Mouse (Mus musculus): ENCODE data around the gene Rngtt. TPM values are rescaled to one million over a fixed set of nuclear protein-coding genes. Genes with fewer than 3 reads are reported as not detected.
"Not testable (repeated sequence)": the region's sequence is repeated elsewhere in the genome, so short reads cannot be mapped to it uniquely, and the experiment has no call there.

Rngtt gene
- total and polyA plus RNA-seq, 3 experiments: 2.9 to 10.9 (median 8.9) TPM

GRCm38 (mm10) chr4:33441864-33442263, 131.8 kb downstream of the Rngtt start:
- Histone ChIP-seq H3K79me2 (replicated peaks; ENCODE audit: control insufficient read depth, insufficient read depth, low read length) (no peaks in the 10 kb centered on the region), H3K36me3 (ENCODE audit: control insufficient read depth, insufficient read depth, low read length) (no peaks in the 10 kb centered on the region), H3K9ac (ENCODE audit: low read depth, low read length) (no peak overlapping the region), H3K27ac (no peak overlapping the region), H3K4me1 (ENCODE audit: control insufficient read depth, insufficient read depth, low read length) (no peaks in the 10 kb centered on the region), H3K27me3 (ENCODE audit: control insufficient read depth, insufficient read depth, low read length) (no peaks in the 10 kb centered on the region), H3K4me3 (no peak overlapping the region)
- 82% methylated on average over 6 of the region's 6 CpGs for WGBS
- DNase-seq: peak in 1 of 2 experiments; percentile 26
- intact Hi-C loops (cut with DNase I): no loop called here
- TF ChIP-seq EP300 (IDR thresholded peaks at IDR 0.05; ENCODE audit: insufficient read depth, low read depth, low read length) (no peak), CTCF (IDR thresholded peaks at IDR 0.05) (no peak), POLR2A (IDR thresholded peaks at IDR 0.05; ENCODE audit: insufficient read depth, low read depth, low read length) (no peak)

- Histone ChIP-seq H3K4me1 (ENCODE audit: control insufficient read depth, insufficient read depth, low read length) (no peaks in the 10 kb centered on the region), H3K79me2 (replicated peaks; ENCODE audit: control insufficient read depth, insufficient read depth, low read length) (no peaks in the 10 kb centered on the region), H3K9ac (ENCODE audit: low read depth, low read length) (no peak overlapping the region), H3K27me3 (ENCODE audit: control insufficient read depth, insufficient read depth, low read length) (no peaks in the 10 kb centered on the region), H3K27ac (no peak overlapping the region), H3K36me3 (ENCODE audit: control insufficient read depth, insufficient read depth, low read length) (no peaks in the 10 kb centered on the region), H3K4me3 (no peak overlapping the region)
- 98% methylated on average over 3 of the region's 3 CpGs for WGBS
- intact Hi-C loops (cut with DNase I): no loop called here
- TF ChIP-seq EP300 (IDR thresholded peaks at IDR 0.05; ENCODE audit: insufficient read depth, low read depth, low read length) (no peak), POLR2A (IDR thresholded peaks at IDR 0.05; ENCODE audit: insufficient read depth, low read depth, low read length) (no peak), CTCF (IDR thresholded peaks at IDR 0.05) (no peak)
- DNase-seq: no peak
These were observed 136.2 kb downstream of the Rngtt start for GRCm38 (mm10) chr4:33446265-33446664.

GRCm38 (mm10) chr4:33446881-33447280, 136.8 kb downstream of the Rngtt start:
- intact Hi-C loops (cut with DNase I): no loop called here
- Histone ChIP-seq H3K9ac (ENCODE audit: low read depth, low read length) (no peak overlapping the region), H3K27ac (no peak overlapping the region), H3K4me1 (ENCODE audit: control insufficient read depth, insufficient read depth, low read length) (no peaks in the 10 kb centered on the region), H3K27me3 (ENCODE audit: control insufficient read depth, insufficient read depth, low read length) (no peaks in the 10 kb centered on the region), H3K4me3 (no peak overlapping the region), H3K36me3 (ENCODE audit: control insufficient read depth, insufficient read depth, low read length) (no peaks in the 10 kb centered on the region), H3K79me2 (replicated peaks; ENCODE audit: control insufficient read depth, insufficient read depth, low read length) (no peaks in the 10 kb centered on the region)
- WGBS: 92% methylated on average over 3 of the region's 3 CpGs
- no peak for DNase-seq
- no peak for TF ChIP-seq POLR2A (IDR thresholded peaks at IDR 0.05; ENCODE audit: insufficient read depth, low read depth, low read length)
- TF ChIP-seq CTCF (IDR thresholded peaks at IDR 0.05): no peak
- no peak for TF ChIP-seq EP300 (IDR thresholded peaks at IDR 0.05; ENCODE audit: insufficient read depth, low read depth, low read length)

- H3K27me3 ChIP-seq (ENCODE audit: control insufficient read depth, insufficient read depth, low read length); H3K79me2 ChIP-seq (replicated peaks; ENCODE audit: control insufficient read depth, insufficient read depth, low read length); H3K27ac ChIP-seq; DNase-seq; H3K4me3 ChIP-seq; H3K36me3 ChIP-seq (ENCODE audit: control insufficient read depth, insufficient read depth, low read length); H3K4me1 ChIP-seq (ENCODE audit: control insufficient read depth, insufficient read depth, low read length); intact Hi-C loops (cut with DNase I); H3K9ac ChIP-seq (ENCODE audit: low read depth, low read length): not testable (repeated sequence)
- WGBS: 86% methylated on average over 8 of the region's 8 CpGs
These were observed 140.2 kb downstream of the Rngtt start for GRCm38 (mm10) chr4:33450356-33450755.

GRCm38 (mm10) chr4:33459851-33460250, 149.7 kb downstream of the Rngtt start:
- Histone ChIP-seq H3K36me3 (ENCODE audit: control insufficient read depth, insufficient read depth, low read length) (no peaks in the 10 kb centered on the region), H3K9ac (ENCODE audit: low read depth, low read length) (no peak overlapping the region), H3K27ac (no peak overlapping the region), H3K4me3 (no peak overlapping the region), H3K79me2 (replicated peaks; ENCODE audit: control insufficient read depth, insufficient read depth, low read length) (no peaks in the 10 kb centered on the region), H3K27me3 (ENCODE audit: control insufficient read depth, insufficient read depth, low read length) (no peaks in the 10 kb centered on the region), H3K4me1 (ENCODE audit: control insufficient read depth, insufficient read depth, low read length) (no peaks in the 10 kb centered on the region)
- no peak for DNase-seq
- WGBS: 93% methylated on average over 3 of the region's 3 CpGs
- no peak for TF ChIP-seq CTCF (IDR thresholded peaks at IDR 0.05)
- no peak for TF ChIP-seq POLR2A (IDR thresholded peaks at IDR 0.05; ENCODE audit: insufficient read depth, low read depth, low read length)
- no peak for TF ChIP-seq EP300 (IDR thresholded peaks at IDR 0.05; ENCODE audit: insufficient read depth, low read depth, low read length)
- intact Hi-C loops (cut with DNase I): no loop called here

GRCm38 (mm10) chr4:33464432-33464831, 154.3 kb downstream of the Rngtt start:
- no peaks in the 10 kb centered on the region for H3K27me3 ChIP-seq (ENCODE audit: control insufficient read depth, insufficient read depth, low read length)
- 79% methylated on average over 1 of the region's 1 CpGs for WGBS
- intact Hi-C loops (cut with DNase I): no loop called here
- no peak overlapping the region for H3K27ac ChIP-seq
- H3K36me3 ChIP-seq (ENCODE audit: control insufficient read depth, insufficient read depth, low read length): no peaks in the 10 kb centered on the region
- no peak overlapping the region for H3K9ac ChIP-seq (ENCODE audit: low read depth, low read length)
- H3K4me1 ChIP-seq (ENCODE audit: control insufficient read depth, insufficient read depth, low read length): no peaks in the 10 kb centered on the region; the same call in 1 of the 2 replicates
- no peaks in the 10 kb centered on the region for H3K79me2 ChIP-seq (replicated peaks; ENCODE audit: control insufficient read depth, insufficient read depth, low read length)
- DNase-seq: no peak
- no peak for TF ChIP-seq POLR2A (IDR thresholded peaks at IDR 0.05; ENCODE audit: insufficient read depth, low read depth, low read length)
- no peak for TF ChIP-seq CTCF (IDR thresholded peaks at IDR 0.05)
- no peak for TF ChIP-seq EP300 (IDR thresholded peaks at IDR 0.05; ENCODE audit: insufficient read depth, low read depth, low read length)
- no peak overlapping the region for H3K4me3 ChIP-seq
